Mouse (Mus musculus) megakaryocyte-erythroid progenitor cell, adult 5-6 weeks (primary cell): ENCODE data around the gene Tmem255a. TPM values are rescaled to one million over a fixed set of nuclear protein-coding genes. Genes with fewer than 3 reads are reported as not detected.
A peak's percentile ranks its signal among the peaks of the same experiment; 100 is the strongest.

Source experiments
- ATAC-seq: replicated peaks from 2 replicates; pipeline ENCODE4 v1.8.0; 2016; ENCODE audit warnings: mild to moderate bottlenecking, inconsistent platforms; ENCODE audit not compliant: severe bottlenecking, poor library complexity, low FRiP score, low TSS enrichment
- total RNA-seq, 2 experiments: library from RNA; stranded (forward) in 1 of 2; stranded (reverse) in 1 of 2; fragments of 200-1000, 215-1000 nt in 1 of 2; fragments of >200 nt in 1 of 2; fragmentation: Nextera tagmentation in 1 of 2; gene quantifications; 2 replicates each; pipeline ENCODE4 v1.2.3; 2014 to 2017

Gene Tmem255a
- 0.39 TPM in 1 of 2 replicates, not detected in the other for total RNA-seq (2014; fragmentation: Nextera tagmentation)
- total RNA-seq (2017), result 0.05 and 1.1 TPM in 2 replicates

GRCm38 (mm10) chrX:38251851-38252571 is at the start of gene Tmem255a:
TSS of gene Tmem255a (minus strand) at chrX:38252439.
- no peak; the same call in 1 of the 2 replicates for ATAC-seq

GRCm38 (mm10) chrX:38259610-38260009 is 7.4 kb upstream of the Tmem255a start:
- ATAC-seq, result no peak

GRCm38 (mm10) chrX:38250352-38250950 is 1.8 kb downstream of the Tmem255a start:
- 0 out of 2 replicates have a peak, but pooled peaks have one; percentile 52 for ATAC-seq

GRCm38 (mm10) chrX:38249640-38250351 is 2.4 kb downstream of the Tmem255a start:
- ATAC-seq, result 0 out of 2 replicates have a peak, but pooled peaks have one; percentile 50

- ATAC-seq, result no peak
Measured at GRCm38 (mm10) chrX:38247601-38248000, 4.6 kb downstream of the Tmem255a start.

- ATAC-seq, result no peak
Measured at GRCm38 (mm10) chrX:38247108-38247507, 5.1 kb downstream of the Tmem255a start.

GRCm38 (mm10) chrX:38237731-38238130 is 14.5 kb downstream of the Tmem255a start:
- ATAC-seq, result no peak

GRCm38 (mm10) chrX:38229888-38230287 is 22.4 kb downstream of the Tmem255a start:
- ATAC-seq, result no peak

GRCm38 (mm10) chrX:38222757-38223156 is 29.5 kb downstream of the Tmem255a start:
- no peak for ATAC-seq

GRCm38 (mm10) chrX:38217676-38217991 is 34.6 kb downstream of the Tmem255a start:
- ATAC-seq, result no peak

- no peak for ATAC-seq
Measured at GRCm38 (mm10) chrX:38216986-38217675, 35.1 kb downstream of the Tmem255a start.

GRCm38 (mm10) chrX:38207392-38207791 is 44.8 kb downstream of the Tmem255a start:
- no peak for ATAC-seq

- 0 out of 2 replicates have a peak, but pooled peaks have one; percentile 14 for ATAC-seq
Measured at GRCm38 (mm10) chrX:38201816-38202215, 50.4 kb downstream of the Tmem255a start.

- peak; percentile 35; the same call in 1 of the 2 replicates for ATAC-seq
Measured at GRCm38 (mm10) chrX:38190458-38190764, 61.8 kb downstream of the Tmem255a start.

- peak; percentile 94 for ATAC-seq
Measured at GRCm38 (mm10) chrX:38189552-38190457, 62.4 kb downstream of the Tmem255a start, which contains the start of gene Zbtb33. TSS of gene Zbtb33 (plus strand) at chrX:38189793.

- ATAC-seq, result no peak
Measured at GRCm38 (mm10) chrX:38185520-38185919, 66.7 kb downstream of the Tmem255a start.

- peak; percentile 81 for ATAC-seq
Measured at GRCm38 (mm10) chrX:38181608-38182258, 70.5 kb downstream of the Tmem255a start.
